Mouse (Mus musculus): ENCODE data around the gene Cx3cr1. TPM values are rescaled to one million over a fixed set of nuclear protein-coding genes. Genes with fewer than 3 reads are reported as not detected.

Gene Cx3cr1
- polyA plus RNA-seq, 1 experiment from 2014 or later: 9.0 TPM

GRCm38 (mm10) chr9:119970221-119970620 is 99.5 kb downstream of the Cx3cr1 start:
- no peaks in the 10 kb centered on the region for H3K9me3 ChIP-seq (ENCODE audit: control insufficient read depth, low read length)
- H3K9ac ChIP-seq: no peak overlapping the region
- no peak; the same call in 1 of the 2 replicates for ATAC-seq (ENCODE audit: low FRiP score)
- DNase-seq (ENCODE audit: low spot score): no peak
- H3K4me2 ChIP-seq (replicated peaks): no peak overlapping the region
- 39% methylated on average over 6 of the region's 6 CpGs for WGBS
- H3K36me3 ChIP-seq (replicated peaks; ENCODE audit: control insufficient read depth, insufficient read depth): no peaks in the 10 kb centered on the region
- peaks cover 14% of the 10 kb centered on the region for H3K4me1 ChIP-seq (replicated peaks; ENCODE audit: control insufficient read depth, insufficient read depth, low read length)
- H3K4me3 ChIP-seq (replicated peaks; ENCODE audit: low read length): no peak overlapping the region
- no peaks in the 10 kb centered on the region for H3K27me3 ChIP-seq (ENCODE audit: control insufficient read depth, insufficient read depth, low read length)
- H3K27ac ChIP-seq: peak overlapping the region; percentile 27; the same call in 1 of the 2 replicates

GRCm38 (mm10) chr9:119969811-119970210 is 99.9 kb downstream of the Cx3cr1 start:
- Histone ChIP-seq H3K4me3 (replicated peaks; ENCODE audit: low read length) (no peak overlapping the region), H3K9ac (no peak overlapping the region), H3K9me3 (ENCODE audit: control insufficient read depth, low read length) (no peaks in the 10 kb centered on the region), H3K27ac (no peak overlapping the region), H3K36me3 (replicated peaks; ENCODE audit: control insufficient read depth, insufficient read depth) (no peaks in the 10 kb centered on the region), H3K27me3 (ENCODE audit: control insufficient read depth, insufficient read depth, low read length) (no peaks in the 10 kb centered on the region), H3K4me2 (replicated peaks) (no peak overlapping the region), H3K4me1 (replicated peaks; ENCODE audit: control insufficient read depth, insufficient read depth, low read length) (peaks cover 14% of the 10 kb centered on the region)
- WGBS: 83% methylated on average over 7 of the region's 7 CpGs
- ATAC-seq (ENCODE audit: low FRiP score) (no peak), DNase-seq (ENCODE audit: low spot score) (no peak)

GRCm38 (mm10) chr9:119966221-119966910 is 103.3 kb downstream of the Cx3cr1 start:
- ATAC-seq (ENCODE audit: low FRiP score) (no peak), DNase-seq (ENCODE audit: low spot score) (no peak)
- Histone ChIP-seq H3K4me1 (replicated peaks; ENCODE audit: control insufficient read depth, insufficient read depth, low read length) (peaks cover 12% of the 10 kb centered on the region), H3K4me3 (replicated peaks; ENCODE audit: low read length) (no peak overlapping the region), H3K27me3 (ENCODE audit: control insufficient read depth, insufficient read depth, low read length) (no peaks in the 10 kb centered on the region), H3K9ac (no peak overlapping the region), H3K4me2 (replicated peaks) (no peak overlapping the region), H3K27ac (no peak overlapping the region), H3K9me3 (ENCODE audit: control insufficient read depth, low read length) (no peaks in the 10 kb centered on the region), H3K36me3 (replicated peaks; ENCODE audit: control insufficient read depth, insufficient read depth) (no peaks in the 10 kb centered on the region)
- WGBS: 88% methylated on average over 26 of the region's 26 CpGs

GRCm38 (mm10) chr9:119965186-119965585 is 104.5 kb downstream of the Cx3cr1 start:
- H3K36me3 ChIP-seq (replicated peaks; ENCODE audit: control insufficient read depth, insufficient read depth): no peaks in the 10 kb centered on the region
- H3K27me3 ChIP-seq (ENCODE audit: control insufficient read depth, insufficient read depth, low read length): no peaks in the 10 kb centered on the region
- no peak overlapping the region for H3K4me2 ChIP-seq (replicated peaks)
- ATAC-seq (ENCODE audit: low FRiP score): no peak
- peaks cover 4% of the 10 kb centered on the region; the same call in 1 of the 2 replicates for H3K4me1 ChIP-seq (replicated peaks; ENCODE audit: control insufficient read depth, insufficient read depth, low read length)
- no peak for DNase-seq (ENCODE audit: low spot score)
- H3K27ac ChIP-seq: no peak overlapping the region
- 77% methylated on average over 3 of the region's 3 CpGs for WGBS
- H3K9me3 ChIP-seq (ENCODE audit: control insufficient read depth, low read length): no peaks in the 10 kb centered on the region
- no peak overlapping the region for H3K9ac ChIP-seq
- H3K4me3 ChIP-seq (replicated peaks; ENCODE audit: low read length): no peak overlapping the region

- Histone ChIP-seq H3K9me3 (ENCODE audit: control insufficient read depth, low read length) (no peaks in the 10 kb centered on the region), H3K9ac (no peak overlapping the region), H3K4me2 (replicated peaks) (no peak overlapping the region), H3K4me1 (replicated peaks; ENCODE audit: control insufficient read depth, insufficient read depth, low read length) (peaks cover 4% of the 10 kb centered on the region; the same call in 1 of the 2 replicates), H3K27ac (no peak overlapping the region), H3K4me3 (replicated peaks; ENCODE audit: low read length) (no peak overlapping the region), H3K36me3 (replicated peaks; ENCODE audit: control insufficient read depth, insufficient read depth) (no peaks in the 10 kb centered on the region), H3K27me3 (ENCODE audit: control insufficient read depth, insufficient read depth, low read length) (no peaks in the 10 kb centered on the region)
- DNase-seq (ENCODE audit: low spot score) (no peak), ATAC-seq (ENCODE audit: low FRiP score) (no peak)
- 83% methylated on average over 3 of the region's 3 CpGs for WGBS
Observed at GRCm38 (mm10) chr9:119964206-119964605, 105.5 kb downstream of the Cx3cr1 start.

GRCm38 (mm10) chr9:119962987-119963667 is 106.6 kb downstream of the Cx3cr1 start:
- no peak for ATAC-seq (ENCODE audit: low FRiP score)
- Histone ChIP-seq H3K4me3 (replicated peaks; ENCODE audit: low read length) (no peak overlapping the region), H3K27ac (no peak overlapping the region), H3K4me2 (replicated peaks) (no peak overlapping the region), H3K27me3 (ENCODE audit: control insufficient read depth, insufficient read depth, low read length) (no peaks in the 10 kb centered on the region), H3K9me3 (ENCODE audit: control insufficient read depth, low read length) (no peaks in the 10 kb centered on the region), H3K9ac (no peak overlapping the region), H3K4me1 (replicated peaks; ENCODE audit: control insufficient read depth, insufficient read depth, low read length) (peaks cover 4% of the 10 kb centered on the region; the same call in 1 of the 2 replicates), H3K36me3 (replicated peaks; ENCODE audit: control insufficient read depth, insufficient read depth) (no peaks in the 10 kb centered on the region)
- WGBS: 17% methylated on average over 21 of the region's 21 CpGs
- DNase-seq (ENCODE audit: low spot score): peak; percentile 53

GRCm38 (mm10) chr9:119962216-119962615 is 107.5 kb downstream of the Cx3cr1 start:
- Histone ChIP-seq H3K9ac (no peak overlapping the region), H3K4me3 (replicated peaks; ENCODE audit: low read length) (no peak overlapping the region), H3K36me3 (replicated peaks; ENCODE audit: control insufficient read depth, insufficient read depth) (no peaks in the 10 kb centered on the region), H3K4me1 (replicated peaks; ENCODE audit: control insufficient read depth, insufficient read depth, low read length) (peaks cover 4% of the 10 kb centered on the region; the same call in 1 of the 2 replicates), H3K4me2 (replicated peaks) (no peak overlapping the region), H3K27ac (no peak overlapping the region), H3K27me3 (ENCODE audit: control insufficient read depth, insufficient read depth, low read length) (no peaks in the 10 kb centered on the region), H3K9me3 (ENCODE audit: control insufficient read depth, low read length) (no peaks in the 10 kb centered on the region)
- ATAC-seq (ENCODE audit: low FRiP score) (no peak), DNase-seq (ENCODE audit: low spot score) (no peak)
- 77% methylated on average over 4 of the region's 4 CpGs for WGBS

- no peak for ATAC-seq (ENCODE audit: low FRiP score)
- DNase-seq (ENCODE audit: low spot score): no peak
- H3K4me1 ChIP-seq (replicated peaks; ENCODE audit: control insufficient read depth, insufficient read depth, low read length): peaks cover 4% of the 10 kb centered on the region; the same call in 1 of the 2 replicates
- H3K4me3 ChIP-seq (replicated peaks; ENCODE audit: low read length): no peak overlapping the region
- H3K27ac ChIP-seq: no peak overlapping the region
- H3K27me3 ChIP-seq (ENCODE audit: control insufficient read depth, insufficient read depth, low read length): no peaks in the 10 kb centered on the region
- no peaks in the 10 kb centered on the region for H3K36me3 ChIP-seq (replicated peaks; ENCODE audit: control insufficient read depth, insufficient read depth)
- 89% methylated on average over 9 of the region's 9 CpGs for WGBS
- H3K4me2 ChIP-seq (replicated peaks): no peak overlapping the region
- no peaks in the 10 kb centered on the region for H3K9me3 ChIP-seq (ENCODE audit: control insufficient read depth, low read length)
- no peak overlapping the region for H3K9ac ChIP-seq
Observed at GRCm38 (mm10) chr9:119958835-119959234, 110.8 kb downstream of the Cx3cr1 start.

GRCm38 (mm10) chr9:119951388-119951787 is 118.3 kb downstream of the Cx3cr1 start:
- no peaks in the 10 kb centered on the region for H3K36me3 ChIP-seq (replicated peaks; ENCODE audit: control insufficient read depth, insufficient read depth)
- 87% methylated on average over 9 of the region's 9 CpGs for WGBS
- DNase-seq (ENCODE audit: low spot score): no peak
- H3K27ac ChIP-seq: no peak overlapping the region
- H3K27me3 ChIP-seq (ENCODE audit: control insufficient read depth, insufficient read depth, low read length): no peaks in the 10 kb centered on the region
- H3K4me1 ChIP-seq (replicated peaks; ENCODE audit: control insufficient read depth, insufficient read depth, low read length): no peaks in the 10 kb centered on the region
- no peak overlapping the region for H3K9ac ChIP-seq
- H3K4me2 ChIP-seq (replicated peaks): no peak overlapping the region
- H3K9me3 ChIP-seq (ENCODE audit: control insufficient read depth, low read length): no peaks in the 10 kb centered on the region
- no peak overlapping the region for H3K4me3 ChIP-seq (replicated peaks; ENCODE audit: low read length)
- ATAC-seq (ENCODE audit: low FRiP score): no peak
